Mouse (Mus musculus): ENCODE measurements at regions not wholly inside any gene's neighbourhood (a gene's known extent, or its start where the extent isn't known, plus 50 kb on each side); places are given as distances from the start of the nearest gene placed in this dataset.

GRCm38 (mm10) chr6:100041161-100041560 is 246.1 kb downstream of the Rybp start:
- DNase-seq, result no peak

DNA sequence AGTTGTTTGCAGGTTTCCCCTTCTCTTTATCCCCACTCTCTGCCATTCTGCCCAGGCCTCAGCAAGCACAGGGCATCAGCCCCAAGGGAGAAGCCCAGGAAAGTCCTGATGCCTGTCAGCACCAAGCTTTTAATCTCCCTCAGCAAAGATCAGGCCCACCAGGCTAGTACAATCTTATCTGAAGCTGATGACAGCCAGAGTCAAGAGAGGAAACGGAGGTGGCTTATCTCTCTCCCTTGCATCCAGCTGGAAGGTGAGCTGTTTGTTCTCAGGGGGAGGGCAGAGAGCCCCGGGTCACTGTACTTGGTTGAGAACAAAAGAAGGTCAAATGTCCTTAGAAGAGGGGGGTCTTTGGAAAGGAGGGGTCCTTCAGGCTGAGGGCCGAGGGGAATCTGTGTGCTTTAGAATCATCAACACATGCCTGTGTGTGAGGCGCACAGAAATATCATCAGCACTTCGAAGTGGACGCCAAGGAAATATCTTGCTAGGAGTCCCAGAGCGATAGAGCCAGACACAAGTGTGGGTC is 246.8 kb downstream of the Rybp start:
- no peak for DNase-seq

DNA sequence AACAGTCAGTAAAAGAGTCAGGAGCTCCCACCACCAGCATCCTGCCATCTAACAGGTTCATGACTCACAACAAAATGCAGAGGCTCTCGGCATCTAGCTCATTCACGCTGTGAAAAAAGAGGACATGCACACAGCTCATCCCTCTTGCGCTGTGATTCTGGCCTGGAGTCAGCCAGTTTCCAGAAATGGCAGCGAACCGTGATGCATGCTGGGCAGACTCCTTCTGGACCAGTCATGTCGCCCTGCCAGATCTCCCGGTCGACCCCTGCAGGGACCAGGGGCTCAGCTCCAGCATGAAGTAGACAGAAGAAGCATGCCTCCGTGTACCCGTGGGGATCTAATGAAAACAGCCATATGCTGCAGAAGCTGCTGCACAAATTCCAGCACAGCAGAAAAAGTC is 254.6 kb downstream of the Rybp start:
- DNase-seq, result no peak

GRCm38 (mm10) chr6:100030522-100030921 is 256.8 kb downstream of the Rybp start:
- DNase-seq, result no peak

- no peak for DNase-seq
Measured at GRCm38 (mm10) chr6:100030010-100030409, 257.3 kb downstream of the Rybp start.

DNA sequence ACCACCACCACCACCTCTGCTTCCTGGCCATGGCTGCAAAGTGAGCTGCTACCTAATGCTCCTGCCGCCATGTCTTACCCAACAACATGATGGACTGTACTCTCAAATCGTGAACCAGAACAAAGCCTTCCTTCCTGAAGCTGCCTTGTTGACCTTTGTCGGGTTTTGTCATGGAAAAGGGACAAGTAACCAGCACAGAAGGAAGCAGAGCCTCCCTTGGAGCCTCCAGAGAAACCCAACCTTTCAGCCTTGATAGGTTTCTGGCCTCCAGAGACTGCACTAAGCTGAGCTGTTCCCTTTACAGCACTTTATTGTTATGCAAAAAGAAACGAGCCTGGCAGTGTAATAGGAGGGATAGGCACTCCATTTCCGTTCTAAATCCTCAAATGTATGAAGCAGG is 259.8 kb downstream of the Rybp start:
- DNase-seq, result no peak

- no peak for DNase-seq
Measured at GRCm38 (mm10) chr6:100025531-100025951, 261.7 kb downstream of the Rybp start.

DNA sequence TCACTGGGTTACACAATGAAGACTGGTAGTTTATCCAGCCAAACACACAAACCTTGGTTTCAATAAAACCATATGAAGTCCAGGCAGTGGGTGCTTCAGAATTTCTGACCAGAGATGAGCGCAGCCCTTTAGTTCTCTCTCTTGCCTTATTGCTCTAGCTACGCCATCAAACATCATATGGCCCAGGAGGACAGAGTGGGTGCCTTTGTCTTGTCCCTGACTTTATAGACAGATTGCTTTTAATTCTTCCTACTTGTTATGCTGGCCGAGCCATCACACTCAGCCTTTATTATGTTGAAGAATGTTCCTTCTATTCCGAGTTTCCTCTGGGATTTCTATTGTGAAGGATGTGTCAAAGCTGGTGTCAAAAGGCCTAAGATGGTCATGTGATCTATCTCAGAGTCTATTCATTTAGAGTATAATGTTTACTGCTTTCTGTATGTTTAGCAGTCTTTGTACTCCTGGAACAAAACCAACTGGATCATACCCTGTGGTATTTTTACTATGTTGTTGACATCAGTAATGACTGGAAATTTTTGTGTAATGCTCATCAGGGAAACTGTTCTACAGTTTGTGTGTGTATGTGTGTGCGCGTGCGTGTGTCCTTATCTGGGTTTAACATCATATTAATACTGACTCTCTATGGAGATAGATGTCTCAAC is 263.7 kb downstream of the Rybp start:
- DNase-seq, result no peak

GRCm38 (mm10) chr6:100019016-100019415 is 268.3 kb downstream of the Rybp start:
- no peak for DNase-seq

DNA sequence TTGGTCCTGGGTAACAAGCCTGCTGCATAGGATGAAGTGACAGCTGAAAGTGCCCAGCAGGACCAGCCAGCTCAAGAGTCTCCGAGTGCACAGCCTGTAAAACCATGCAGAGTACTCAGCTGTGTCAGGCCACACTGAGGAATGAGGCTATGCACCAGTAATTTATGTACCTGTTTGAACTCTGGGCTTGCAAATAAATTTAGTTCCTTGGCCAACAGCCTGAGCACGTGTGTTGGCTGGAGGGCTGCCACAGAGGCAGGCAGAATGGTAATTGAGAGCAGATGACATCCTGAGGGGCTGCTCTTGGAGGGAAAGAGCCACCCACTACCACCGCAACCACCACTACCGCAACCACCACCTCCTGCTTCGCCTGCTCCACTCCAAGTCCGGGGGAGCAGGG is 273.3 kb downstream of the Rybp start:
- DNase-seq, result no peak

- peak; percentile 99 for DNase-seq
Measured at GRCm38 (mm10) chr6:100011520-100012062, 275.7 kb downstream of the Rybp start.

GRCm38 (mm10) chr6:100010954-100011481 is 276.3 kb downstream of the Rybp start:
- no peak for DNase-seq

- no peak for DNase-seq
Measured at GRCm38 (mm10) chr6:99999711-100000365, 273.6 kb upstream of the Prok2 start.

GRCm38 (mm10) chr6:99995970-99996956 is 270.1 kb upstream of the Prok2 start:
- no peak for DNase-seq

DNA sequence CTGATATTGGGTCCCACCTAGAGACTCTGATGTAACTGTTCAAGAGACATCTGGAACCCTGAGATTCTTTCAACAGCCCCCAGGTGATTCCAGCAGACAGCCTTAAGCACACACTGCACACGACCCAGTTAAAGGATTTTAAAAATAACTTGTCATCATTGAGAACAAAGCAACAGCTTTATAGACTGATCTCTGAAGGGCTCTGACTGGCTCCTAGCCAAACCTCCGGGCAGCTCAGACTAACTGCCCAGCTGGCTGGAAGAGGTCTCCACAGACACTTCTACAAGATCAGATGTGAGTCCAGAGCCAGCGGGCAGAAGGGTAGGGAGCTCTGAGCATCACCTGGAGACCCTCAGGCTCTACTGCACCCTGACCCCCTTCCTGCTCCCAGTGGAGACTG is 267.8 kb upstream of the Prok2 start:
- no peak for DNase-seq

GRCm38 (mm10) chr6:99991079-99991478 is 264.9 kb upstream of the Prok2 start:
- peak; percentile 95 for DNase-seq

DNA sequence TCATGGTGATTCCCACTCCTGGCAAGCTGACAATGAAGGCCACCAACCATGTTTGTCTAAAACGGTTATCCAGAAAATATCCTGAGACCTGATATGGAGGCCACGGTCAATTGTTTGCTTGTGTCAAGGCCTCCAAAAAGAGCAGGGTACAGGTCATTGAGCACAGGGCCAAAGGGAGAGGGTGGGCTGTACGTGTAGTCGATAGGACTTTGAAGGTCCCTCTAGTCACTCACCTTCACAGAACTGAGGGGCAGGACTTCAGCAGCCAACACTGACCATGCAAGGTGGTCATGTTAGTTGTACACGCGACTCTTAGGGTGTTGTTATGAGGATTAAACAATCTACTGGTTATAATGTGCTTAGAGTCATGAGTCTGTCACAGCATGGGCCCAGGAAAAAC is 264.4 kb upstream of the Prok2 start:
- no peak for DNase-seq

GRCm38 (mm10) chr6:99986449-99986848 is 260.3 kb upstream of the Prok2 start:
- DNase-seq, result no peak

DNA sequence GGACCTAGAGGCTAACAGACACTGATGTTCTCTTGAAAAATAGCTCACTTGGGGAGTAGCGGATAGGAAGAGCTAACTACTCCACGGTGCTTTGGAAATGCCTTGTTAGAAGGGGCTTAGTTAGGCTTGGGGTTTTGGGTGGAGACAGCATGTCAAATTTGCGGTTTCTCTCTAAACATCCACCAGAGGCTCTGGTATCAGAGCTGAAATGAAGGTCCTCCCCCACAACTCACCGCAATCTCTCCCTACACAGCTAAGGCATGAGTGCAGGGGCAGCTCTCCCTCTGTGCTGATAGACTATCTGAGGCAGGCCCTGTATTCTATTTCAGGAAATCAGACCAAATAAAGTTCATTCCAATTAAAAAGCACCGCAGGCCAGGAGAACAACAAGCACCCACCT is 259.1 kb upstream of the Prok2 start:
- no peak for DNase-seq

GRCm38 (mm10) chr6:99984856-99985224 is 258.6 kb upstream of the Prok2 start:
- DNase-seq, result no peak

DNA sequence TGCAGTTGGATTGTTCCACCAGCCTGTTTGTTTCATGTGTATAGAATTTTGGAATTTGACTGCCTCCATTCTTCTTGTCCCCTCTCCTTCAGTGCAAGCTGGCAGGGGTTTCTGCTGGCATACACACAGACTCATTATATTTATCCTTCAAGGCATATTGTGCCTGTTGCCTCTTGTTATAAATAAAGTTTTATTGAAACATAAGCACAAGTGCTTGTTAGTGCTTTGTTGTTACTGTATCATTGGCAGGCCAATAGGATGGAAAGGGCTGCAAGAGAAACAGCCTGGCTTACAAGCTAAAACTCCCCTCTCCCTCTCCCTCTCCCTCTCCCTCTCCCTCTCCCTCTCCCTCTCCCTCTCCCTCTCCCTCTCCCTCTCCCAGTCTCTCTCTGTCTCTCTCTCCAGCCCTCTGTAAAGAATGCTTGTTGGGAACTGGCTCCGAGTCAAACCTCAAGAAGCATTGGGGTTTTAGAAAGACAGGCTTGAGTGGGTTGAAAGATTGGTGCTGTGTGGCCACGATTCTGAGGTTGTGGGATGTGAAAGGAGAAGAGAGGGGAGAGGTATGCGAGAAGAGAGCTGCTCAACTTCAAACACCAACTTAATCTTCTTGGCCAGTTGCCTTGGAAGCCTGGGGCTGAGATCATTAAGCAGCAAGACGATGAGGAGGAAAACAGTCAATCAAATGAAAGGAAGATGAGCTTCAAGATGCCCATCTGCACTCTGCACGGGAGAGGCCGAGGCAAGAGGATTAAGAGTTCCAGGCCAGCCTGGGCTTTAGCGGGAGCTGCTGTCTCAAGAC is 258.1 kb upstream of the Prok2 start:
- no peak for DNase-seq

GRCm38 (mm10) chr6:99979614-99980013 is 253.4 kb upstream of the Prok2 start:
- no peak for DNase-seq
